Mouse (Mus musculus) CH12.LX (cell line): ENCODE data around the gene Fkbp1b. TPM values are rescaled to one million over a fixed set of nuclear protein-coding genes. Genes with fewer than 3 reads are reported as not detected.
A peak's percentile ranks its signal among the peaks of the same experiment; 100 is the strongest.

Experiments used
- DNase-seq: peaks from one replicate; pipeline ENCODE4 v3.0.0-alpha.2; 2013; ENCODE audit errors: extremely low read depth
- H3K27ac ChIP-seq: 2 replicates; pipeline ENCODE4 v1.5.1; 2012; ENCODE audit warnings: low read depth, mild to moderate bottlenecking, control low read depth, moderate library complexity; ENCODE audit not compliant: insufficient read depth
- H3K27me3 ChIP-seq: replicated peaks from 2 replicates; pipeline ENCODE3; 2012; ENCODE audit warnings: inconsistent platforms
- H3K36me3 ChIP-seq, 2 experiments: replicated peaks in 1 of 2; 2 replicates each; pipeline versions ENCODE3 to v1.6.1; 2012; ENCODE audit warnings: inconsistent platforms in 1 of 2, low read length in 1 of 2, mild to moderate bottlenecking in 1 of 2, mixed read lengths in 1 of 2, moderate library complexity in 1 of 2; ENCODE audit not compliant: control insufficient read depth in 1 of 2, insufficient read depth in 1 of 2
- H3K4me1 ChIP-seq, 2 experiments: 2 replicates each; pipeline ENCODE4 v1.6.1; 2012; ENCODE audit warnings: inconsistent platforms in 1 of 2, moderate library complexity in 1 of 2; ENCODE audit not compliant: insufficient read depth in 2 of 2, control insufficient read depth in 1 of 2
- H3K4me2 ChIP-seq: 2 replicates; pipeline ENCODE4 v1.6.1; 2012; ENCODE audit warnings: low read depth, mild to moderate bottlenecking, control low read depth; ENCODE audit not compliant: poor library complexity, insufficient read depth, severe bottlenecking
- H3K4me3 ChIP-seq, 3 experiments: fragments of 150-350 bp in 1 of 3; sonication (generic) in 1 of 3; replicated peaks in 1 of 3; 2 replicates each; pipeline versions ENCODE3 to v1.5.1; 2011 to 2012; ENCODE audit warnings: low read depth in 2 of 3, low read length in 2 of 3, mild to moderate bottlenecking in 2 of 3, moderate library complexity in 2 of 3, control low read depth in 1 of 3, improper control_type of control experiment in 1 of 3, inconsistent platforms in 1 of 3, mixed read lengths in 1 of 3; ENCODE audit not compliant: poor library complexity in 1 of 3
- H3K79me2 ChIP-seq: replicated peaks from 2 replicates; pipeline ENCODE4 v1.6.1; 2012; ENCODE audit warnings: mild to moderate bottlenecking, moderate library complexity; ENCODE audit not compliant: control insufficient read depth, poor library complexity, insufficient read depth, severe bottlenecking; ENCODE audit errors: extremely low read depth
- H3K9ac ChIP-seq: 2 replicates; pipeline ENCODE4 v1.6.1; 2012; ENCODE audit warnings: low read depth, mild to moderate bottlenecking, control low read depth, moderate library complexity; ENCODE audit not compliant: insufficient read depth
- H3K9me3 ChIP-seq: replicated peaks from 2 replicates; pipeline ENCODE3; 2012; ENCODE audit warnings: low read length, inconsistent platforms, mixed read lengths
- BHLHE40 ChIP-seq: IDR thresholded peaks from 2 replicates; pipeline ENCODE4 v1.6.1; 2011; ENCODE audit warnings: mild to moderate bottlenecking, low read depth, low read length, improper control_type of control experiment
- CHD2 ChIP-seq: IDR thresholded peaks from 2 replicates; pipeline ENCODE4 v1.6.1; 2011; ENCODE audit warnings: low read length, improper control_type of control experiment
- CTCF ChIP-seq, 2 experiments: IDR thresholded peaks in 1 of 2; conservative IDR thresholded peaks in 1 of 2; 2 replicates each; pipeline ENCODE4 v1.5.1; 2011 to 2012; ENCODE audit warnings: low read depth in 2 of 2, low read length in 2 of 2, improper control_type of control experiment in 1 of 2, inconsistent platforms in 1 of 2, mild to moderate bottlenecking in 1 of 2, moderate library complexity in 1 of 2
- E2F4 ChIP-seq: IDR thresholded peaks from 2 replicates; pipeline ENCODE4 v1.6.1; 2011; ENCODE audit warnings: low read depth, low read length, improper control_type of control experiment; ENCODE audit not compliant: insufficient replicate concordance
- ELF1 ChIP-seq: IDR thresholded peaks from 2 replicates; pipeline ENCODE4 v1.6.1; 2014; ENCODE audit warnings: low read depth, mild to moderate bottlenecking, inconsistent platforms, low read length, improper control_type of control experiment
- ETS1 ChIP-seq: conservative IDR thresholded peaks from 2 replicates; pipeline ENCODE4 v1.6.1; 2012; ENCODE audit warnings: low read depth, mild to moderate bottlenecking, inconsistent platforms, low read length, improper control_type of control experiment, moderate library complexity
- HCFC1 ChIP-seq: IDR thresholded peaks from 2 replicates; pipeline ENCODE4 v1.6.1; 2012; ENCODE audit warnings: low read depth, mild to moderate bottlenecking, inconsistent platforms, low read length, improper control_type of control experiment
- IRF4 ChIP-seq: IDR thresholded peaks from 2 replicates; pipeline ENCODE4 v1.6.1; 2014; ENCODE audit warnings: low read depth, mild to moderate bottlenecking, inconsistent platforms, low read length, improper control_type of control experiment
- JUND ChIP-seq: conservative IDR thresholded peaks from 2 replicates; pipeline ENCODE4 v1.6.1; 2011; ENCODE audit warnings: low read depth, low read length, improper control_type of control experiment
- MAX ChIP-seq: IDR thresholded peaks from 2 replicates; pipeline ENCODE4 v1.6.1; 2011; ENCODE audit warnings: low read length, improper control_type of control experiment
- MXI1 ChIP-seq: IDR thresholded peaks from 2 replicates; pipeline ENCODE4 v1.6.1; 2011; ENCODE audit warnings: mild to moderate bottlenecking, low read depth, low read length, improper control_type of control experiment
- MYC ChIP-seq: IDR thresholded peaks from 2 replicates; pipeline ENCODE4 v1.6.1; 2011; ENCODE audit warnings: low read depth, mild to moderate bottlenecking, improper control_type of control experiment, low read length
- NELFE ChIP-seq: IDR thresholded peaks from 2 replicates; pipeline ENCODE4 v1.6.1; 2011; ENCODE audit warnings: low read depth, low read length, improper control_type of control experiment
- NRF1 ChIP-seq: IDR thresholded peaks from 2 replicates; pipeline ENCODE4 v1.6.1; 2014; ENCODE audit warnings: low read depth, mild to moderate bottlenecking, inconsistent platforms, low read length, improper control_type of control experiment, moderate library complexity
- RCOR1 ChIP-seq: conservative IDR thresholded peaks from 2 replicates; pipeline ENCODE4 v1.6.1; 2012; ENCODE audit warnings: low read depth, mild to moderate bottlenecking, inconsistent platforms, low read length, improper control_type of control experiment
- SMC3 ChIP-seq: IDR thresholded peaks from 2 replicates; pipeline ENCODE4 v1.6.1; 2011; ENCODE audit warnings: low read depth, low read length, improper control_type of control experiment
- UBTF ChIP-seq: IDR thresholded peaks from 2 replicates; pipeline ENCODE4 v1.6.1; 2012; ENCODE audit warnings: low read depth, mild to moderate bottlenecking, inconsistent platforms, low read length, improper control_type of control experiment, moderate library complexity
- USF2 ChIP-seq: conservative IDR thresholded peaks from 2 replicates; pipeline ENCODE4 v1.6.1; 2011; ENCODE audit warnings: low read depth, low read length, improper control_type of control experiment
- dilution Hi-C: fragments of 300-500 bp; cut with MboI; formaldehyde crosslinking; loops from 2 replicates; pipeline ENCODE4 v1.14.3; 2020; ENCODE audit warnings: low sequenced_read_pairs; ENCODE audit not compliant: extremely low pct_unique_long_range_greater_than_20kb, extremely low pct_ligation_motif_present
- in situ Hi-C: fragments of 300-500 bp; cut with MboI; formaldehyde crosslinking; loops from 3 replicates; pipeline ENCODE4 v1.14.3; 2019; ENCODE audit warnings: low sequenced_read_pairs, low pct_ligation_motif_present, low pct_unique_long_range_greater_than_20kb, mixed read lengths
- polyA plus RNA-seq: library from polyadenylated mRNA; unstranded; fragments of >175 nt; gene quantifications from 2 replicates; pipeline ENCODE4 v1.2.1, GENCODE M21; 2012; ENCODE audit warnings: low read depth; ENCODE audit not compliant: insufficient read length
- total RNA-seq, 2 experiments: library from RNA; depleted of rRNA; stranded (reverse); fragments of 300-350 nt in 1 of 2; fragments of >200 nt in 1 of 2; gene quantifications; 2 replicates each; pipeline ENCODE4 v1.2.3; 2012 to 2014

The Fkbp1b gene
- total and polyA plus RNA-seq, 3 experiments = 0.38 TPM; not detected in 2

GRCm38 (mm10) chr12:4856834-4857233 is 15.4 kb upstream of the Fkbp1b start:
- Histone ChIP-seq H3K79me2 (no peaks in the 10 kb centered on the region), H3K27me3 (no peaks in the 10 kb centered on the region), H3K4me2 (no peak overlapping the region), H3K27ac (no peak overlapping the region), H3K36me3 (peaks cover 26 to 57% of the 10 kb centered on the region in 2 experiments), H3K4me3 (no peak overlapping the region), H3K9me3 (peaks cover 3% of the 10 kb centered on the region), H3K4me1 (no peaks in the 10 kb centered on the region), H3K9ac (no peak overlapping the region)
- TF ChIP-seq SMC3 (no peak), UBTF (no peak), E2F4 (no peak), CTCF (conservative IDR thresholded peaks at IDR 0.05 in 1 of 2, IDR thresholded peaks at IDR 0.05 in 1 of 2; ENCODE audit: low read depth in 2 of 2, low read length in 2 of 2) (peak; percentile 9 to 44; a peak in 1 of 4 replicates)
- dilution Hi-C loops (no loop called here), in situ Hi-C loops (no loop called here)
- DNase-seq = no peak

- H3K27me3 ChIP-seq = no peaks in the 10 kb centered on the region
- peaks cover 28 to 61% of the 10 kb centered on the region in 2 experiments for H3K36me3 ChIP-seq
- no peak overlapping the region for H3K4me2 ChIP-seq
- H3K27ac ChIP-seq = no peak overlapping the region
- no peak overlapping the region for H3K4me3 ChIP-seq
- no peaks in the 10 kb centered on the region for H3K4me1 ChIP-seq
- in situ Hi-C loops = no loop called here
- H3K9ac ChIP-seq = no peak overlapping the region
- no peaks in the 10 kb centered on the region for H3K79me2 ChIP-seq
- DNase-seq = peak; percentile 33
- dilution Hi-C loops = no loop called here
- peaks cover 3% of the 10 kb centered on the region for H3K9me3 ChIP-seq
- TF ChIP-seq CHD2 (no peak), SMC3 (peak; percentile 20; the same call in 1 of the 2 replicates), CTCF (conservative IDR thresholded peaks at IDR 0.05 in 1 of 2, IDR thresholded peaks at IDR 0.05 in 1 of 2; ENCODE audit: low read depth in 2 of 2, low read length in 2 of 2) (peak; percentile 37 to 45; a peak in 3 of 4 replicates), USF2 (no peak), MAX (no peak)
Observed at GRCm38 (mm10) chr12:4856160-4856559, 14.8 kb upstream of the Fkbp1b start.

GRCm38 (mm10) chr12:4843741-4844140 is 2.4 kb upstream of the Fkbp1b start:
- dilution Hi-C loops = no loop called here
- peaks cover 3 to 5% of the 10 kb centered on the region in 2 experiments; a peak in 2 of 4 replicates for H3K4me1 ChIP-seq
- TF ChIP-seq NELFE (peak; percentile 3; the same call in 1 of the 2 replicates), E2F4 (no peak), RCOR1 (no peak), ETS1 (peak; percentile 28; the same call in 1 of the 2 replicates), MAX (peak; percentile 76), CHD2 (no peak), IRF4 (no peak; the same call in 1 of the 2 replicates), NRF1 (peak; percentile 75), MXI1 (peak; percentile 90), HCFC1 (no peak), ELF1 (no peak), JUND (no peak), BHLHE40 (peak; percentile 96), MYC (peak; percentile 71)
- peaks cover 3 to 14% of the 10 kb centered on the region in 2 experiments for H3K36me3 ChIP-seq
- peak overlapping the region; percentile 67 to 78 (median 77) for H3K4me3 ChIP-seq
- H3K27ac ChIP-seq = no peak overlapping the region
- peaks cover 33% of the 10 kb centered on the region for H3K79me2 ChIP-seq
- peak; percentile 49 for DNase-seq
- peak overlapping the region; percentile 82 for H3K4me2 ChIP-seq
- H3K27me3 ChIP-seq = peaks cover 23% of the 10 kb centered on the region
- in situ Hi-C loops = loop anchor here (25.0 kb wide), 1 partner anchor 606 kb away; the partner anchor contains the start of genes Cenpo and Ptrhd1
- H3K9me3 ChIP-seq = no peaks in the 10 kb centered on the region
- H3K9ac ChIP-seq = peak overlapping the region; percentile 59
